Mouse (Mus musculus) left cerebral cortex, adult 8-10 months (tissue): ENCODE measurements around the gene Asl. TPM values are rescaled to one million over a fixed set of nuclear protein-coding genes. Genes with fewer than 3 reads are reported as not detected.

Experiments used
- DNase-seq, 2 experiments: peaks; one replicate each; pipeline ENCODE4 v3.0.0; 2022; ENCODE audit warnings: low spot score in 2 of 2
- total RNA-seq, 4 experiments: library from RNA; stranded (reverse); gene quantifications; 2 replicates each; pipeline ENCODE4 v1.2.4; 2022

Asl gene
- 10 to 100 TPM; 22.9 to 28.0 (median 25.9) TPM for total RNA-seq

DNA sequence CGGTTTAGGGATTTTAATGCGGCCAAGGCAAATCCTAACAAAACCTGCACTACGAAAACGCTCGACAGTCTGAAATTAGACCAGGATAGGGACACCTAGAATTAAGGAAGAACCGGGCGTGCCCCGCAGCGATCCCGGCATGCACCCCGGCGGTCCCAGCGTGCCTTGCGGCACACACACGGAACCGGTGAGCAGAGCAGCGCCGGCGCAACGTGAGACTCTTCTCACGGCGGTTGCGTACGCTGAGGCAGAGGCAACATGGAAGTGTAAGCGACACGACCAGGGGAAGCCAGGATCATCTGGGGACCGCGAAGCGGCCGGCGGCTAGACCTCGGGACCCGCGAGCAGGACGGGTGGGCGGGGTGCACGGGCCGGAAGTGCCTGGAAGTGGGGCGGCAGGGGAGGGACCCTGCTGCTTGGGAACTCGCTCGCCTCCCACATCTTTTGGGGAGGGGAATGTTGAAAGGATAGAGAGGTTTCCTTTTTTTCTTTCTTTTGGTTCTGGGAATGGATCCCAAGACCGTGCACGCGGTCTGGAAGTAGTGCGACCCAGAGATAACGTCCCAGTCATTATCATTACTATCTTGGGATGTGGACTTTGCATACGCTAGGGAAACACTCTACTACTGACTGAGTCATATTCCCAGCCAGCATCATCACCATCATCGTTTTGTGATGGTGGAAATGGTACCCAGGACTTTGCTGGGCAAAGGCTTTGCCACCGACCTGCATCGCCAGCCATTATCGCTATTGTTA is at the start of gene Asl, which contains the start of gene Crcp:
Gene Asl, minus strand, starts transcription at position 106 of the 756 bp plus-strand sequence.
Gene Crcp, plus strand, starts transcription at position 149 of the 756 bp plus-strand sequence.
- DNase-seq = peak; percentile 75 to 81

DNA sequence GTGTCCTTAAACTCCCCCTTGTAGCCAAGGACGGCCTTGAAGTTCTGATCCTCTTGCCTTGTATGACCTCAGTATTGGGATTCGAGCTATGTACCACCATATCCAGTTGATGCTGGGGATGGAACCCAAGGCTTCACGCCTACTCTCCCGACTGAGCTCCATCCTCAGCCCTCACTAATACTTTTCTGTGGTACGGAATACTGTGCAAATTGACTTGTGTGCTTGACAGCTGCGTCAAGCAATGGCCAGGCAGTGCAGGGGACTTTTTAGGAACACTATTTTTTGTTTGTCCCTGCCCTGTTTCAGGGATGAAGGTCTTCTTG is 49.7 kb upstream of the Asl start:
- DNase-seq = no peak

DNA sequence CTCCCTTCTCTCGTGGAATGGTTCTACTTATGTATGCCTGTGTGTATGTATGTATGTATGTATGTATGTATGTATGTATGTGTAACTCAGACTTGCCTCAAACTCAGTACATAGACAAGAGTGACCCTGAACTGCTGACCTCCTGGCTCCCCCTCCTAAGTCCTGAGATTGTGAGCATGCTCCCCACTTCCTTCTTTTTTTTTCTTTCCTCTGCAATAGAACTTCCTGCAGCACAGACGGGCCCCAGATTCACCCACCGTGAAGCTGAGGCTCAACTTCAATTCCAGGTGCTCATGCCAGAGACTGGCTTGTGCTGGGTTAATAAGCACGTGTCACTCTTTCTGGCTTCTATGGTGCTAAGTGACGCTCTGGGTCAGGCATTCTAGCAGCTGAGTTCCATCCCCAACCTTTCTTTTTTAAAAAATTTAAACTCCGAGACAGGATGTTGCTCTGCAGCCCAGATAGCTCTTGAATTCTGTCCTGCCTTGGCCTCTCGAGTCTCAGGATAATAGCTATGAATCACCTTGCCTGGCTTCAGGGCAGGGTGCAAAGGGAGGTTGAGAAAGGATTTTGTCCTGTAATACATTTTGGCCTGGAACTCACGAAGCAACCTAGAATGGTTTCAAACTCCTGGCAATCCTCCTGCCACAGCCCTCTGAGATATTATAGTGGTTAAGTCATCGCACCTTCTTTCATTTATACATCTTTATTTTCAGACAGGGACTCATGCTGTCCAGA is 49.2 kb upstream of the Asl start:
- no peak for DNase-seq

DNA sequence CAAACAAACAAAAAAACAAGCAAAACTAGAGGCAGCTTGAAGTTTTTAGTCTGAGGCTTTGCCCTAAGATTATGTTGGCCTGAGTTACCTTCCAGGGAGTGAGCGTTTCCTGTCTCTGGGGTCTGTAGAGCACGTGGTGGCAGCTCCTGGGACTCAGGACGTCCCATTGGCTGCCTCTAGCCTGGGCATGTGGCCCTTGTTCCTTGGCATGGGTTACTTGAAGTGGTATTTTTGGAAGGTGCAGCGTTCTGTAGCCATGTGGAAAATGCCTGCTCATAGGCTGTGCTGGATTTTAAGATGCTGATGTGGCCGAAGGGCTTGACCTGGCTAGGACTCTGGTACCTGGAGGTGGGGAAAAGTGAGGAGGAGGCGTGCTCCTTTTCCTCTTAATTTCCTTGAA is 47.3 kb upstream of the Asl start:
- DNase-seq = no peak

GRCm38 (mm10) chr5:130074491-130074890 is 45.4 kb upstream of the Asl start:
- no peak for DNase-seq

DNA sequence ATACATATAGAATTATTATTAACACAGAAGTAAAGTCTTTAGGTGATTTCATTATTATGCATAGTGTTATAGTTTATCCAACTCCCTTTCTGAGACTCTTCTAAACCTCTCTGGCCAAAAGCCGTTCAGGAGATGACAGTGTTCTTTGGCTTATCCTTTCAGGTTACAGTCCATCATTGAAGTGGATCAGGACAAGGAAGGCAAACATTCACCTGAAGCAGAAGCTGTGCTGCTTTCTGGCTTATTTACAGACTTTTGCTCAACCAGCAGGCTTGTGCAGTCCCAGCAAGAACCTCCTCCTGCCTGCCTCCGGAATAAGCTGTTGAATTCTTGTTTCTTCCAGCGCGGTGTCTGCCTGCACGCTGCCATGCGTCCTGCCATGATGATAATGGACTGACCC is 44.0 kb upstream of the Asl start, which contains the start of gene Tpst1:
Gene Tpst1, plus strand, starts transcription at position 301 of the 400 bp plus-strand sequence.
- DNase-seq = no peak

DNA sequence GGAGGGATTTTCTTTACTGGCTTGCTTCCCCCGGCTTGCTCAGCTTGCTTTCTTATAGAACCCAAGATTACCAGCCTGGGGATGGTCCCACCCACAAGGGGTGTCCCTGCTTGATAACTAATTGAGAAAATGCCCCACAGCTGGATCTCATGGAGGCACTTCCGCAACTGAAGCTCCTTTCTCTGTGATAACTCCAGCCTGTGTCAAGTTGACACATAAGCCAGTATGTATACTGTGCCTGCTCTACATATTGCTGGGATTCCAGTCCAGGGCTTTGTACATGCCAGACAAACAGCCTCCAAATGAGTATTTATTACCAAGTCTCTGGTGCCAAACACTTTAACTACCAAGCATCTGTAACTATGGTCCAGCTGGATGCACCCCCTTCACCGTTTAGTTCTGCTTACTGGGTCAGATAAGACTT is 38.8 kb upstream of the Asl start:
- no peak for DNase-seq

DNA sequence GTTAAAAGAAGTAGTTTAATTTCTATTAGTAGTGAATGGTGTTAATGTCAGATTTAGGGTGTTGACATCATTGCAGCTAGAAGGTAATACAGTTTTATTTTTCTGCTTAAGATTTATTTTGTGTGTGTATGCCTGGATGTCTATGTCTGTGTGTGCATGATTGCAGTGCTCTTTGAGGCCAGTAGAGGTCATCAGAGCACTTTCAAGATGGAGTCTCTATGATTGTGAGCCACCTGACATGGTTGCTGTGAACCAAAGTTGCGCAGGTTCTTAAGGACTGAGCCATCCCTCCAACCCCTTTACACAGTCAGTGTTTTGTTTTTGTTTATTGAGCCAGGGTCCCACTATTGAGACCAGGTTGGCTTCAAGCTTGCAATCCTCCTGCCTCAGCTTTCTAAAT is 36.5 kb upstream of the Asl start:
- no peak for DNase-seq

DNA sequence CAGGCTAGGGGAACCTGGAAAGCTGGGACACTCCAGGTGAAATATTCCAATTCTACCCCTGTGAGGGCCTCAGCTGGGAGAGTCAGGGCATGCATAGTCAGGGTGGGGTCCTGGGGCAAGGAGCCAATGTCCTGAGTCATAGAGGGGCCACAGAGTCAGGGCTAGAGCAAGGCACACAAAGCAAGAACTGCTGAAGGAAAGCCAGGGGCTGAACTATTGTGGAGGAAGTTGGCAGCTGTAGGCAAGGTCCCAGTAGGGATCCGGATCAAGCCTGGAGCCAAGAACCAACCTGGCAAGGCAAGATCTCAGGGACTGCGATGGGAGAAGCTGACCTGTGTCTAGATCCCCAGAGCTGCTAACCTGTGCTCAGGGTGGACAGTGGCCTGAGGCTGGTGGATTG is 34.7 kb upstream of the Asl start:
- no peak for DNase-seq

GRCm38 (mm10) chr5:130062096-130062495 is 33.0 kb upstream of the Asl start:
- no peak for DNase-seq

DNA sequence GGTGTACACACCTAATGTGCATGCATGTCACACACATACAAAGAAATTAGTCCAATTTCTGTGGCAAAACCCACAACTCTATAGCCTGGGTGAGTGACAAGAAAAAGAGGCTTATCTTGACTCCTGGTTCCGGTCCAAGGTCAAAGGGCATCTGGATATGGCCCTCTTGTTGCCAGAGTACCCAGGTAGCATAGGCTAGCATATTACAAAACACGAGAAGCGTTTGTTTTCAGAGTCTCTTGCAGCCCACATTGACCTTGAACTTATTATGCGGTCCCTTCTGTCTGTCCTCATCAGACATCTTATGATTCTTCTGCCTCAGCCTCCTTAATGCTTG is 31.2 kb upstream of the Asl start:
- no peak for DNase-seq

GRCm38 (mm10) chr5:130059413-130060328 is 30.6 kb upstream of the Asl start:
- DNase-seq = no peak

GRCm38 (mm10) chr5:130056303-130056702 is 27.3 kb upstream of the Asl start:
- DNase-seq = no peak

DNA sequence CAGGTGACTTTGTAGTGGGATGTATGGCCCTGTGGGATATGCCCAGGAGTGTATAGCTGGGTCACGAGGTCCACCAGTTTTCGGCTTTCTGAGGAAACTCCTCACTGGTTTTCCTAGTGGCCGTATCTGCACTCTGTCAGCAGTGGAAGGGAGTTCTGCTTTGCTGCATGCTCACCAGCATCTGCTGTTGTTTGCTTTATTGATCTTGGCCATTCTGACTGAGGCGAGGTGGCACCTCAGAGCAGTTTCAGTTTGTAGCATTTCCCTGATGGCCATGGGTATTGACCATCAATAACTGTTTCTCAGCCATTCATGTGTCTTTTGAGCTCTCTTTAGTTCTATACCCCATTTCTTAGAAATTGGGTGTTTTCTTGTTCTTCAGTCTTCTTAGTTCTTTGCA is 26.6 kb upstream of the Asl start:
- DNase-seq = no peak

GRCm38 (mm10) chr5:130052955-130053354 is 23.9 kb upstream of the Asl start:
- DNase-seq = no peak

DNA sequence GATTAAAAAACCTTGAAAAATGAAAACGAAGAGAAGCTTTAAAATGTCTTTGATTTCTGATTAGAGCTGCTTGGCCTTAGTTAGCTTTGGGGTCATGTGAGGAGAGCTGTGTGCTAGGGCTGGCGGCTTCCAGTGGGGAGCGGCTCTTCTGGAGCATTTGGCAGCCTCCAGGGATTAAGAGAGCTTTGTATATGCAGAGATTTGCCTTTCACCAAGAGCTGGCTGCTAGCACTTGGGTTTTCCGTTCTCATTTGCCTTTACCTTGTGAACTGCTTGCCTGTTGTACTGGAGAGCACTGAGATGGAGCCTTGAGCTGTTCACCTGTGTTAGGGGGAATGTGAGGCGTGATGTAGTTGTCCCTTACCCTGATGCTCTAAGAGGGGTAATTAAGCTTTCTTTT is 23.5 kb upstream of the Asl start:
- DNase-seq = no peak

GRCm38 (mm10) chr5:130051073-130051860 is 22.2 kb upstream of the Asl start:
- DNase-seq = no peak

- no peak for DNase-seq
Observed at GRCm38 (mm10) chr5:130050416-130050815, 21.4 kb upstream of the Asl start.

GRCm38 (mm10) chr5:130048786-130049520 is 19.9 kb upstream of the Asl start:
- DNase-seq = no peak

DNA sequence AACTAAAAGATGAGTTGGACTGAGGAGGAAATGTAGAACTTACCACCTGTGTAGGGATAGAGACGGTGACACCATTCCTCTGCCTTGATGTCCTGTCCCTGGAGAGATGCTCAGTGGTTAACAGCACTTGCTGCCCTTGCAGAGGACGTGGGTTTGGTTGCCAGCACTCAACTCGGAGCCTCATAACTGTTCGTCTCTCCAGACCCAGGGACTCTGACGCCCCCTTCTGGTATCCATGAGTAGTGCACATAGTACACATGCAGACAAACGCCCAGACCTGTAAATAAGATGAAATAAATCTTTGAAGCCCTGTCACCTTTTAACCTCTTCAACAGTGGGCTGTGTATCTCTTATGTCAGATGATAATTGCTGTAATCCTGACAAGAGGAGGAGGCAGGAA is 18.0 kb upstream of the Asl start:
- no peak for DNase-seq
